Mouse (Mus musculus) kidney, adult 2 months (tissue): ENCODE results near the gene Adamts18. TPM values are rescaled to one million over a fixed set of nuclear protein-coding genes. Genes with fewer than 3 reads are reported as not detected.
"Not testable (repeated sequence)": the region's sequence is repeated elsewhere in the genome, so short reads cannot be mapped to it uniquely, and the experiment has no call there.

Experiments used
- DNase-seq: peaks from one replicate; pipeline ENCODE4 v3.0.0; 2021
- H3K27ac ChIP-seq: fragments of 200-500 bp; 2 replicates; pipeline ENCODE4 v1.5.1; 2012; ENCODE audit warnings: low read depth, low read length, control low read depth, inconsistent platforms; ENCODE audit not compliant: insufficient read depth
- H3K27me3 ChIP-seq: fragments of 200-500 bp; replicated peaks from 2 replicates; pipeline ENCODE4 v1.6.1; 2012; ENCODE audit warnings: mild to moderate bottlenecking, moderate library complexity, low read length, inconsistent platforms; ENCODE audit not compliant: control insufficient read depth, insufficient read depth
- H3K36me3 ChIP-seq: fragments of 200-500 bp; 2 replicates; pipeline ENCODE4 v1.6.1; 2012; ENCODE audit warnings: mild to moderate bottlenecking, moderate library complexity, low read length, inconsistent platforms; ENCODE audit not compliant: control insufficient read depth, insufficient read depth
- H3K4me1 ChIP-seq: fragments of 200-500 bp; 2 replicates; pipeline ENCODE4 v1.6.1; 2011; ENCODE audit warnings: low read length; ENCODE audit not compliant: control insufficient read depth, insufficient read depth
- H3K4me3 ChIP-seq: fragments of 200-500 bp; 2 replicates; pipeline ENCODE4 v1.5.1; 2011; ENCODE audit warnings: mild to moderate bottlenecking, low read depth, low read length, control low read depth; ENCODE audit not compliant: insufficient read depth
- CTCF ChIP-seq: fragments of 200-500 bp; conservative IDR thresholded peaks from 2 replicates; pipeline ENCODE4 v1.5.1; 2011; ENCODE audit warnings: low read depth, mild to moderate bottlenecking, control low read depth, low read length, moderate library complexity, mixed read lengths; ENCODE audit not compliant: insufficient read depth, insufficient read length
- POLR2A ChIP-seq: fragments of 200-500 bp; IDR thresholded peaks from one replicate; pipeline ENCODE4 v1.6.1; 2011; ENCODE audit warnings: low read depth, low read length, control low read depth
- WGBS: fragments of 180-500 bp; shearing (Covaris S2); methylation state at CpG from one replicate; pipeline ENCODE4 v1.1.7; 2018; 5-methylcytosine and 5-hydroxymethylcytosine counted together
- polyA plus RNA-seq: library from polyadenylated mRNA; depleted of rRNA; stranded (reverse); fragments of >200 nt; gene quantifications from 2 replicates; pipeline ENCODE4 v1.2.3, GENCODE M21; 2012

Gene Adamts18
- polyA plus RNA-seq, 1 experiment: not detected

DNA sequence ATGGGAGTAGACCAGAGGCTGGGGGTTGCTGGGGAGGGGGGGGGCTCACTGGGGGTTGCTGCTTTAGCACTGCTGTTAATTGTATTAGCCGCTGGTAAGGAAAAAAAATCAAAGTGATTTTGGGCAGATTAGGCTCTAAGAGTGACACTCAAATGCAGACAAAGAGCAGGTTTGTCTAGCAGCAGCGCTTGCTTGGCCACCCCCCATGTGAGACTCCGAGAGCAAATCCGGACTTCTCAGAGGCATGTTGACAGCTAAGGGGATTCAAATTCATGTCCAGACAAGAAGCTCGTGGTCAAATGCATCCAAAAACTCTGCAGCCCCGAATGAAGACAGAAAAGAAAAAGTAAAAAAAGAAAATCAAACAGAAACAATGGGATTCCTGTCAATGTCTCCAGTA is 34.6 kb downstream of the Adamts18 start:
- Histone ChIP-seq H3K4me3 (no peak overlapping the region), H3K36me3 (no peaks in the 10 kb centered on the region), H3K4me1 (no peaks in the 10 kb centered on the region), H3K27ac (no peak overlapping the region), H3K27me3 (no peaks in the 10 kb centered on the region)
- DNase-seq: no peak
- no peak for TF ChIP-seq CTCF
- TF ChIP-seq POLR2A: no peak
- WGBS: 79% methylated on average over 6 of the region's 6 CpGs

DNA sequence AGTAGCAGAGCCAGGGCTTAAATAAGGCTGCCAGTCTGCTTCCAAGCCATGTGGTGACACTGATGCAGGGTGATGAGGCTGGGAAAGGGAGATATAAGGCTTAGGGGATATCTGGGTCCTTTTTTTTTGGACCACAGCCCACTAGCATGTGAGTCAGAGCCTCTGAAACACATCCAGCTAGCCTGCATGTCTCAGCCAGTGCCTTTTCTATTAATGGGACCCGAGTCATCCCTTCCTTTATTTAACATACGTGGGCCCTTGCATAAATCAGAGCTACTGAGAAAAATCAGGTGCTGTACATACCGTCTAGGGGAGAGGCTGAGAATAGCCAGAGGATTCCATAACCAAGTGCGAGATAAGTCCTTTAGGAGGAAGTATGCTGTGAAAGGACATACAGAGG is 37.0 kb downstream of the Adamts18 start:
- no peak overlapping the region for H3K4me3 ChIP-seq
- no peaks in the 10 kb centered on the region for H3K4me1 ChIP-seq
- WGBS: 67% methylated on average over 4 of the region's 4 CpGs
- H3K27ac ChIP-seq: no peak overlapping the region
- no peaks in the 10 kb centered on the region for H3K27me3 ChIP-seq
- TF ChIP-seq CTCF (no peak), POLR2A (no peak)
- DNase-seq: no peak
- no peaks in the 10 kb centered on the region for H3K36me3 ChIP-seq

DNA sequence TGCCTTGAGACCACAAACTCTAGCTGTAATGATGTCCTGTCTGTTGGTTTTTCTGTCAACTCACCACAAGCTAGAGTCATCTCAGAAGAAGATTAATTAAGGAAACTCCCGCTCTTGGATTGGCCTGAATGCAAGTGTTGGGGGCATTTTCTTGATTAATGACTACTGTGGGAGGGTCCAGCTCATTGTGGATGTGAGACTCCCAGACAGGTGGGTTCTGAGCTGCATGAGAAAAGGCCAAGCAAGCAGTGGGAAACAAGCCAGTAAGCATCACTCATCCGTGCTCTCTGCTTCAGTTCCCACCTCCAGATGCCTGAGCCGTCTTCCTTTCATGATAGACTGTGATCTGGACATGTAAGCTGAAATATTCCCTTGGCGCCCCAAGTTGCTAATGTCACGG is 38.6 kb downstream of the Adamts18 start:
- Histone ChIP-seq H3K4me3 (no peak overlapping the region), H3K27ac (no peak overlapping the region), H3K36me3 (no peaks in the 10 kb centered on the region), H3K27me3 (no peaks in the 10 kb centered on the region), H3K4me1 (no peaks in the 10 kb centered on the region)
- no peak for DNase-seq
- WGBS: 29% methylated on average over 5 of the region's 5 CpGs
- TF ChIP-seq CTCF (no peak), POLR2A (no peak)

DNA sequence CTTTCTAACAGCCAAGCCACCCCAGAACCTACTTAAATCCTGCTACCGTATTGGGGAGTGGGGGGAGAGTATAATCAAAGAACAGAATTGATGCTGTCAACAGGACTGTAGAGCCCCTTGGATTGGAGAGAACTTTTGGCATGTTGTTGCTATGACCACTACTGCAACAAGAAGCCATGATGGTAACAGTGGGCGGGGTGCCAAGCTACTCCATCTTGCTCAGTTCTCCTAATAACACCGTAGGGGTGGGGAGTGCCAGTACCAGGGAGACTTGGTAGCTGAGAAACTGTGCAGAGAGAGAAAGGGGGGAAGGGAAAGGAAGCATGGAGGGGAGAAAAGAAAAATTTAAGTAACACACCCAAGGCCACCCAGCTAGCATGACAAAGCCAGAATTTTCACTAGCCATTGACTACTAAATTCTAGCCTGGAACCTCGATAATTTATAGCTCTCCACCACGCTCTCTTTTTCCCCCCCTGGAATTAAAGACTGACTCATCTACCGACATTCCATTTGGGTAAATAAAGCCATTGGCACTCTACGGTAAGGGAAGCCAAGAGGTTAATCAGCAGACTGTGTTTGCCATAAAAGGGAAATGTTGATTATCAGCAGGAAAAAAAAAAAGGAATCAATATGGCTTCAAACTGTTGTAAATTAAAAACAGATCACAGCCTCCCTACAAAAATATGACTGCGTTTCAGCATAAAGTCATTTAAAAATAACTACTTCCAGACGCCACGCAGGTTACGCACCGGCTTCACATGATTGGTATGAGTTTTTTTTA is 44.5 kb downstream of the Adamts18 start:
- H3K36me3 ChIP-seq: no peaks in the 10 kb centered on the region
- H3K27ac ChIP-seq: no peak overlapping the region
- TF ChIP-seq CTCF (no peak), POLR2A (no peak)
- DNase-seq: no peak
- no peaks in the 10 kb centered on the region for H3K4me1 ChIP-seq
- WGBS: 79% methylated on average over 12 of the region's 12 CpGs
- H3K4me3 ChIP-seq: no peak overlapping the region
- H3K27me3 ChIP-seq: no peaks in the 10 kb centered on the region

DNA sequence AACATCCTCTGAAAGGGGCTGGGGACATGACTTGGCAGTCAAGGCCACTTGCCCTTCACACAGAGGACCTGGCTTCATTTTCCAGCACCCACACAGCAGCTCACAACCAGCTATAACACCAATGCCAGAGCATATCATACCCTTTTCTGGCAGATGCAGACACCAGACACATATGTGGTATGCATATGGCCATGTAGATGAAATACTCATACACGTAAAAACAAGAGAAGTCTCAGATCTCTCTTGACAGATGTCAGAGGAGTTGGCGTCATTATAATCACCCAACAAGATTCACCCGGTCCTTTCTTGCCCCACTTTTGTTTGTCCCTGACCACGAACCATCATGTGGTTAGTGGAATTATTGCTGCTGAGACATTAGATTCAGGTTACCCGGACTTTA is 47.0 kb downstream of the Adamts18 start:
- Histone ChIP-seq H3K4me3 (no peak overlapping the region), H3K36me3 (no peaks in the 10 kb centered on the region), H3K27me3 (no peaks in the 10 kb centered on the region), H3K27ac (no peak overlapping the region), H3K4me1 (no peaks in the 10 kb centered on the region)
- DNase-seq: no peak
- 68% methylated on average over 5 of the region's 5 CpGs for WGBS
- TF ChIP-seq POLR2A: no peak
- no peak for TF ChIP-seq CTCF

DNA sequence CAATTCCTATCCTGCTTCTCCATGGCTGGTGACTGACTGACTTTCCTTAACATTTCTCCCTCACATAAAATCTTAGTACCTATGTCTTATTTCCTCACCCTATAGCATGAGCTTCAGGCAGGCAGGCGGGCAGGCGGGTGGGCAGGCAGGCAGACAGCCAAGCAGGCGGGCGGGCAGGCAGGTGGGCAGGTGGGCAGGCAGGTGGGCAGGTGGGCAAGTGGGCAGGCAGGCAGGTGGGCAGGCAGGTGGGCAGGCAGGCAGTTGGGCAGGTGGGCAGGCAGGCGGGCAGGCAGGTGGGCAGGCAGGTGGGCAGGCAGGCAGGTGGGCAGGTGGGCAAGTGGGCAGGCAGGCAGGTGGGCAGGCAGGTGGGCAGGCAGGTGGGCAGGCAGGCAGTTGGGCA is 48.0 kb downstream of the Adamts18 start:
- WGBS: no CpG with 5 or more reads among the region's 5 CpGs
- not testable (repeated sequence) for H3K4me3 ChIP-seq, DNase-seq, H3K4me1 ChIP-seq, H3K27ac ChIP-seq, H3K27me3 ChIP-seq, H3K36me3 ChIP-seq

DNA sequence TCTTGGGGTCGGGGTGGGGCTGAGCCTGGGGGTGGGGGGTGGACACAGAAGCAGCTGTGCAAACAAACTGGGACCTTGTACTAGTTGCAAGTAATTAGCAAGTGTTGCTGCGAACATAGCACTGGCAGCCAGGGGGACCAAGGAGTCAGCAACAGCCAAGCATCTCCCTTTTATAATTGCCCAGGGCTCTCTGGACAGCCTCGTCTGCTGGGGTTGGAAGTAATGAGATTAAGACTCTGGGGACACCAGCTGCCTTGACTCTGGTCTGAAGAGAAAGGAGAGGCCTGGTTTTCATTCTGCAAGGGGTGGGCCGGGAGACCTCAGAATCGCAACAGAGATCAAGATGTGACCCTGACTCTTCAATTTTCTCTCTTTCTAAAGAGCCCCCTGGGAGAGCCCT is 49.0 kb downstream of the Adamts18 start:
- no CpG with 5 or more reads among the region's 5 CpGs for WGBS
- H3K27me3 ChIP-seq: no peaks in the 10 kb centered on the region
- no peaks in the 10 kb centered on the region for H3K4me1 ChIP-seq
- H3K27ac ChIP-seq: no peak overlapping the region
- H3K36me3 ChIP-seq: no peaks in the 10 kb centered on the region
- no peak overlapping the region for H3K4me3 ChIP-seq
- TF ChIP-seq POLR2A (no peak), CTCF (no peak)
- no peak for DNase-seq
